Mouse (Mus musculus): ENCODE measurements around the gene Olfr13.
"Not testable (repeated sequence)": the region's sequence is repeated elsewhere in the genome, so short reads cannot be mapped to it uniquely, and the experiment has no call there.

The Olfr13 gene

GRCm38 (mm10) chr6:43171840-43172239, at the start of gene Olfr13:
Olfr13 (plus strand) TSS chr6:43172140.
- DNase-seq: no peak

DNA sequence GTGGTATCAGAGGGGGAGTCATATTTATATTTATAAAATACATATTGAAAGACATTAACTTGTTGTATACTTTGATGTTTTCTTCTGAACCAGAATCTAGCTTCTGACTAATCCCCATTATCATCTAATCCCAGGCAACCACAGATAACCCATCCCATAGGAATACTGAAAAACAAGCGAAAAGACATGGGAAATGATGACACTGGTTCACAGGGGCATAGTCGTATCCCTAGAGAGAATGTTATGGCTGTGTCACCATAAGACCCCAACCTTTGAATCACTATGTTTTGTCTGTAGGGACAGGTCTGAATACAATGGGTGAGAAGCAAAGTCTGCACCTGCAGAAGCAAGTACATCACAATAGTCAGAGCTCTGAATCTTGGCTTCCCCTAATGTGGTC, 25.7 kb upstream of the Olfr13 start, which contains the start of gene Olfr237-ps1:
Gene Olfr237-ps1 (plus strand): TSS at position 301 of the 400 bp plus-strand sequence.
- DNase-seq: not testable (repeated sequence)

DNA sequence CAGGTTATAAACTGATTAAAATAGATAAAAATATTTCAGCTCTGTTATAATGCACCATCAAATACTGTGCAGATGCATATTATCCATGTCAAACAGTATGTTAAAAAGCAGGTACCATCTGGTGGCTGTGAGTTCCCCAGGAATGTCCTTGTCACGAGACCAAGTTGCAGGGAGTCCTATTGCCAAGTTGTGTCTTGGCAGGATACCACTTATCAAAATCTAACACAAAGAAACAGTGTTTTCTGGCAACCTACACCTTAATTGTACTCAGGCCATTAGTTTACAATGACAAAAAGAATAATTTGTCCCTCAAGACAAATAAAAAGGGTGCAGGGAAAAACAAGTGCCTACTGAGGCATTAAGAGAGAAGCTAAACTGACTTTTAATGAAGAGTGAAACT, 12.4 kb upstream of the Olfr13 start:
- DNase-seq: no peak

DNA sequence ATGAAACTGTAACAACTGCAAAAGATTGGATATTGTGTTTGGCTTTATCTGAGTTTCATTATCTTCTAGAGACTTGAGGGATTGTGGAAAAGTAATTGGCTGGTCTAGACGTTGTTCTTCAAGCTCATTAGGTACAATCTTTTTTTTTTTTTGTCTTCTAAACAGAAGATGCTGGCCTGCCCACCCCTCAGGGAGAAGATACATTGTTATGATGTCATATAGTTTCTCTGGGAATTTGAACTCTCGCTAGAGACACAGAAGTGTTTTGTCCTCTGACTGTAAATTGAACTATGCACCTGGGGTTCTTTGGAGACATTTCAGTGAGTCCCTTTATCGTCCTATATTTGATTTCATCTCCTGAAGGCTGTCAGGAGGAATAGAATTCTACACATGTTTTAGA, 9.0 kb upstream of the Olfr13 start, which contains the start of gene Olfr437:
Gene Olfr437 (plus strand): TSS at position 301 of the 400 bp plus-strand sequence.
- no peak for DNase-seq

DNA sequence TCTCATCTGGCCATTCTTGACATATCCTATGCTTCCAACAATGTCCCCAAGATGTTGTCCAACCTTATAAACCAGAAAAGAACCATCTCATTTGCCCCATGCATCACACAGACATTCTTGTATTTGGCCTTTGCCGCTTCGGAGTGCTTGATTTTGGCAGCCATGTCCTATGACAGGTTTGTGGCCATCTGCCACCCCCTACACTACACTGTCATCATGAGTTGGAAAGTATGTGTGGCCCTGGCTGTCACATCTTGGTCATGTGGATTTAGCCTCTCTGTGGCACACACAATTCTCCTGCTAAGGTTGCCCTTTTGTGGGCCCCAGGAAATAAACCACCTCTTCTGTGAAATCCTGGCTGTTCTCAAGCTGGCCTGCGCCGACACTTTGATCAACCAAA, 4.7 kb upstream of the Olfr13 start:
- DNase-seq: no peak

DNA sequence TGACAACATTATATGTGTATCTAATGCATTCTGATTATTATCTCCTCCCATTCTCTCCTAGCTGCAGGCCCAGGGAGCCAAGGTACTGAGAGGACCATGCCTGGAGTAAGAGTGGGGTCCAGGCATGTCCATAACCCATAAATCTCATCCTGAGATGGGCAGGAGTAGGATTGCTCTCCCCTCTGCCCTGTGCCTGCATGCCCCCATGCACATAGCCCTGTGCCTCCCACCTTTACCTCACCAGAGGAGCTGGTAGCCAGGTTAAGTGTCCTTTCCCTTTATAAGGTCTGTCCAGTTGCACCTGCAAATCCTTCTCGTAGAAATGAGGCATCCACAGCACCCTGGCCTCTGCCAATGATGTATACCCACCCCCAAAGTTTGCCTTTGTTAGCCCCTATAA, 6.2 kb downstream of the Olfr13 start:
- no peak for DNase-seq

GRCm38 (mm10) chr6:43178584-43179501, 6.9 kb downstream of the Olfr13 start:
- DNase-seq: no peak

DNA sequence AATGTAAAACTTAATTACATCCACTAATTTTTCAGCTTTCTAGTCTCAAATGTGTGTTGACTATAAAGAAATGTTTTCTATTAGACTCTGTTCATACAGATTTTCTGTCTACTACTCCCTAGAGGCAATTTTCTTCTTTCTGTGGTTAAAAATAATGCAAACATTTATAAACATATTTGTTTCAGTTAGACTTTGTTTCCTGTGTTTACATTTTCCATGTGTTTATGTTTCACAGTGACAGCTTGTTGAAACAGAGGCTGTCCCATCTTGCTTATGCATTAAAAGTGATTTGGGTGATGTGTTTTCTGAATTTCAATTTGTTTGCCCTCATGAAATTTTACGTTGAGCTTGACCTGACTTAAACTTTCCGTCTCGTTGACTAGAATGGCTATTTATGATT, 19.0 kb downstream of the Olfr13 start:
- no peak for DNase-seq

DNA sequence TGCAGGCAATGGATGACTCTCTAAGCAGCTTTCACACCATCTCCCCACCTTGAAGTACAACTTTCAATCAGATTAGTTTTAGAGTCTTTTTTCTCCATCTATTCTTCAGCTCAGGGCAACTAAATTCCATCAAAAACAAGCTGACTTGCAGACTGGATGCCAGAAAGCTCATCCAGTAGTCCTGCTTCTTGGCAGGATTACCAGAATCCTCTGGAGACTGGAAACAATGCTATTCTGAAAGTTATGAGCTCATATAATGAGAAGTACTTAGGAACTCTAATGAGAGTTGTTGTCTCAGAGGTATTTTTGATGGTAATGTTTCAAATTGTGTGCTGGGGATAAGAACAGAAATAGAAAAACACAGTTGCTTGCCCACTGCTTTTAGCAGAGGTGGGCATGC, 24.8 kb downstream of the Olfr13 start, which contains the start of gene Olfr435:
Gene Olfr435 (plus strand): TSS at position 366 of the 400 bp plus-strand sequence.
- no peak for DNase-seq

- DNase-seq: no peak
Measured at GRCm38 (mm10) chr6:43198094-43198493, 26.2 kb downstream of the Olfr13 start.

GRCm38 (mm10) chr6:43202786-43203185, 30.8 kb downstream of the Olfr13 start:
- no peak for DNase-seq

DNA sequence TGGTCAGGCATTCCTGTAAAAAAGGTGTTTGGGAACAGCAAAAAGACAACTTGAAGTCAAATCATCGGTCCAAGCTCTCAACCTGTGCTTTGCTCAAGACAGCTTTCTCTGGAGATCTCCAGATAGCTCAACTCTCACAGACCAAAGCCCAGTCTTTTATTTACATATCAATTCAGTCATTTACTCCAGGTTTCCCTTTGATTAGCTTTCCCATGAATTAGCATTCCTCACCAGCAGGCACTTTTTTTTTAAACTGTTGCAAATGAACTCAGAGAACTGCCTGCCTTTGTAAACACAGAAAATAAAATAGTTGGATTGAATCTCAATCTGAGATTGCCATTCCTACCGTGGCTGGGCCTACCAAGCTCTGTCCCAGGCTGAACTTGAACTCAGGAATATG, 33.4 kb downstream of the Olfr13 start:
- no peak for DNase-seq

- DNase-seq: not testable (repeated sequence)
Measured at GRCm38 (mm10) chr6:43212873-43213272, 40.9 kb downstream of the Olfr13 start, which contains the start of gene Olfr434. Olfr434 (plus strand) TSS chr6:43213021.
